Mouse (Mus musculus) embryonic facial prominence, embryonic 11.5 days (tissue): ENCODE data around the gene Gm28171. TPM values are rescaled to one million over a fixed set of nuclear protein-coding genes. Genes with fewer than 3 reads are reported as not detected.
"Not testable (repeated sequence)": the region's sequence is repeated elsewhere in the genome, so short reads cannot be mapped to it uniquely, and the experiment has no call there.

Source experiments
- ATAC-seq: fragments of 200-750 bp; cut with Nextera tagmentation; replicated peaks from 2 replicates; pipeline ENCODE4 v1.8.0; 2017; ENCODE audit warnings: low read depth; ENCODE audit not compliant: insufficient number of reproducible peaks, low FRiP score, low TSS enrichment
- DNase-seq: peaks from one replicate; pipeline ENCODE4 v3.0.0-alpha.2; 2015; ENCODE audit warnings: low spot score
- H3K27ac ChIP-seq: fragments of 300-500 bp; sonication (generic); replicated peaks from 2 replicates; pipeline ENCODE4 v1.5.1; 2014; ENCODE audit warnings: mild to moderate bottlenecking, low read depth, low read length, control low read depth
- H3K27me3 ChIP-seq: fragments of 300-500 bp; sonication (generic); 2 replicates; pipeline ENCODE4 v1.6.1; 2014; ENCODE audit warnings: mild to moderate bottlenecking, low read length, moderate library complexity, mixed read lengths; ENCODE audit not compliant: control insufficient read depth, insufficient read depth
- H3K36me3 ChIP-seq: fragments of 300-500 bp; sonication (generic); replicated peaks from 2 replicates; pipeline ENCODE4 v1.6.1; 2014; ENCODE audit warnings: low read depth, mild to moderate bottlenecking, low read length, moderate library complexity, mixed read lengths; ENCODE audit not compliant: control insufficient read depth, insufficient read depth
- H3K4me1 ChIP-seq: fragments of 300-500 bp; sonication (generic); 2 replicates; pipeline ENCODE4 v1.6.1; 2014; ENCODE audit warnings: low read length, mixed read lengths; ENCODE audit not compliant: control insufficient read depth, insufficient read depth
- H3K4me2 ChIP-seq: fragments of 300-500 bp; sonication (generic); 2 replicates; pipeline ENCODE4 v1.6.1; 2014; ENCODE audit warnings: low read depth, mild to moderate bottlenecking, control low read depth, low read length, moderate library complexity
- H3K4me3 ChIP-seq: fragments of 300-500 bp; sonication (generic); 2 replicates; pipeline ENCODE4 v1.5.1; 2014; ENCODE audit warnings: low read depth, low read length, control low read depth
- H3K9ac ChIP-seq: fragments of 300-500 bp; sonication (generic); replicated peaks from 2 replicates; pipeline ENCODE4 v1.6.1; 2014; ENCODE audit warnings: mild to moderate bottlenecking, control low read depth, low read length
- H3K9me3 ChIP-seq: fragments of 300-500 bp; sonication (generic); replicated peaks from 2 replicates; pipeline ENCODE4 v1.6.1; 2016; ENCODE audit warnings: mild to moderate bottlenecking, low read length, inconsistent platforms, mixed read lengths; ENCODE audit not compliant: control insufficient read depth
- WGBS: fragments of 180-500 bp; shearing (Covaris S2); extraction: QIAGEN DNeasy Blood & Tissue Kit; methylation state at CpG from one replicate; pipeline ENCODE4 v1.1.7; 2014; 5-methylcytosine and 5-hydroxymethylcytosine counted together
- polyA plus RNA-seq: library from polyadenylated mRNA; unstranded; fragments of >200 nt; fragmentation: Nextera tagmentation; extraction: Ambion mirVana; gene quantifications from 2 replicates; pipeline ENCODE4 v1.2.1, GENCODE M21; 2014

Gm28171 gene
- polyA plus RNA-seq, result not detected in 2 replicates

DNA sequence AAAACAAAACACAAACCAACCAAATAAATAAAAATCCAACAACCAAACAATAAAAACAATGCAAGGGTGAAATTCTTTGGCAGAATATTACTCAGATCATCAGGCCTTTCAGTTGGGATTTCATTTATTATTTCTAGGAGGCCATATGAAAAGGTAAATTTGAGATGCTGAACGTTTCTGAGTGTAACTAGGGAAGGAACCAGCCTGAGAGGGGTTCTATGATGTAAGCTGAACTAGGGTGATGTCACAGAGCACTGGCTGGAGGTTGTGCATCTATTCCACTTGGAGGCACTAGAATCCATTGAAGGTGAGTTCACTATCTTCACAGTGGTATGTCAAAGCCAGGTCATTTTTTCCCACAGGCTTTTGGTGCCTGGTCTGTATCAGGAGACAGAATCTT, at the start of gene Gm28171:
Gm28171 (plus strand) TSS at position 301 of the 400 bp plus-strand sequence.
- not testable (repeated sequence) for DNase-seq, H3K27me3 ChIP-seq, H3K4me2 ChIP-seq, H3K27ac ChIP-seq, H3K4me1 ChIP-seq, H3K9me3 ChIP-seq, H3K36me3 ChIP-seq, ATAC-seq, H3K9ac ChIP-seq, H3K4me3 ChIP-seq
- no CpG with 5 or more reads among the region's 1 CpGs for WGBS

Other genes with a start within 250 kb of the Gm28171 start
- gene Gm21854, start 136.4 kb upstream of the Gm28171 start, polyA plus RNA-seq, result not detected in 2 replicates
- not detected in 2 replicates for gene Gm20914, start 67.4 kb upstream of the Gm28171 start, polyA plus RNA-seq
- not detected in 2 replicates for gene Gm21778, start 149.1 kb downstream of the Gm28171 start, polyA plus RNA-seq